Mouse (Mus musculus): ENCODE data around the gene Rabep1. TPM values are rescaled to one million over a fixed set of nuclear protein-coding genes. Genes with fewer than 3 reads are reported as not detected.

The Rabep1 gene
- 27.9 and 29.1 TPM in 2 replicates for total RNA-seq (2014; rRNA removed)
- polyA plus RNA-seq (2012; rRNA removed) = 3.3 and 3.5 TPM in 2 replicates

- Histone ChIP-seq H3K4me1 (ENCODE audit: control insufficient read depth, insufficient read depth, low read length) (peaks cover 25% of the 10 kb centered on the region), H3K4me3 (ENCODE audit: insufficient read depth, low read depth, low read length) (peak within 1 kb of the TSS; percentile 94), H3K36me3 (ENCODE audit: control insufficient read depth, insufficient read depth, low read length) (no peaks in the 10 kb centered on the region), H3K27me3 (ENCODE audit: control insufficient read depth, insufficient read depth, low read length) (no peaks in the 10 kb centered on the region), H3K79me2 (ENCODE audit: control insufficient read depth, insufficient read depth, low read length) (peaks cover 12% of the 10 kb centered on the region), H3K27ac (replicated peaks; ENCODE audit: insufficient read depth, low read depth, low read length) (peak within 1 kb of the TSS; percentile 87), H3K9ac (ENCODE audit: low read depth, low read length) (peak within 1 kb of the TSS; percentile 97)
- WGBS = 1% methylated on average over 67 of the region's 88 CpGs
- DNase-seq (ENCODE audit: extremely low read depth, low read depth, low spot score) = peak; percentile 86
- no peak for TF ChIP-seq CTCF (IDR thresholded peaks at IDR 0.05; ENCODE audit: low read depth, low read length)
- peak; percentile 76 for TF ChIP-seq POLR2A (IDR thresholded peaks at IDR 0.05; ENCODE audit: extremely low read depth, insufficient read depth, low read length)
These were observed at the start of gene Rabep1 for GRCm38 (mm10) chr11:70844559-70845456. Gene Rabep1 (plus strand): TSS chr11:70844778.

GRCm38 (mm10) chr11:70802208-70802864 is 42.2 kb upstream of the Rabep1 start:
- Histone ChIP-seq H3K27ac (replicated peaks; ENCODE audit: insufficient read depth, low read depth, low read length) (no peak overlapping the region), H3K27me3 (ENCODE audit: control insufficient read depth, insufficient read depth, low read length) (no peaks in the 10 kb centered on the region), H3K4me1 (ENCODE audit: control insufficient read depth, insufficient read depth, low read length) (no peaks in the 10 kb centered on the region), H3K9ac (ENCODE audit: low read depth, low read length) (no peak overlapping the region), H3K79me2 (ENCODE audit: control insufficient read depth, insufficient read depth, low read length) (no peaks in the 10 kb centered on the region), H3K36me3 (ENCODE audit: control insufficient read depth, insufficient read depth, low read length) (no peaks in the 10 kb centered on the region), H3K4me3 (ENCODE audit: insufficient read depth, low read depth, low read length) (no peak overlapping the region)
- DNase-seq (ENCODE audit: extremely low read depth, low read depth, low spot score) = no peak
- no peak for TF ChIP-seq POLR2A (IDR thresholded peaks at IDR 0.05; ENCODE audit: extremely low read depth, insufficient read depth, low read length)
- TF ChIP-seq CTCF (IDR thresholded peaks at IDR 0.05; ENCODE audit: low read depth, low read length) = no peak
- 97% methylated on average over 2 of the region's 2 CpGs for WGBS

- Histone ChIP-seq H3K27me3 (ENCODE audit: control insufficient read depth, insufficient read depth, low read length) (no peaks in the 10 kb centered on the region), H3K79me2 (ENCODE audit: control insufficient read depth, insufficient read depth, low read length) (no peaks in the 10 kb centered on the region), H3K36me3 (ENCODE audit: control insufficient read depth, insufficient read depth, low read length) (no peaks in the 10 kb centered on the region), H3K27ac (replicated peaks; ENCODE audit: insufficient read depth, low read depth, low read length) (no peak overlapping the region), H3K4me1 (ENCODE audit: control insufficient read depth, insufficient read depth, low read length) (no peaks in the 10 kb centered on the region), H3K4me3 (ENCODE audit: insufficient read depth, low read depth, low read length) (no peak overlapping the region), H3K9ac (ENCODE audit: low read depth, low read length) (no peak overlapping the region)
- DNase-seq (ENCODE audit: extremely low read depth, low read depth, low spot score) = no peak
- TF ChIP-seq CTCF (IDR thresholded peaks at IDR 0.05; ENCODE audit: low read depth, low read length) (no peak), POLR2A (IDR thresholded peaks at IDR 0.05; ENCODE audit: extremely low read depth, insufficient read depth, low read length) (no peak)
- WGBS = 54% methylated on average over 2 of the region's 2 CpGs
These were observed 41.7 kb upstream of the Rabep1 start for GRCm38 (mm10) chr11:70802865-70803261.

- 77% methylated on average over 6 of the region's 6 CpGs for WGBS
- Histone ChIP-seq H3K79me2 (ENCODE audit: control insufficient read depth, insufficient read depth, low read length) (no peaks in the 10 kb centered on the region), H3K27me3 (ENCODE audit: control insufficient read depth, insufficient read depth, low read length) (no peaks in the 10 kb centered on the region), H3K27ac (replicated peaks; ENCODE audit: insufficient read depth, low read depth, low read length) (peak overlapping the region; percentile 53; the same call in 1 of the 2 replicates), H3K4me1 (ENCODE audit: control insufficient read depth, insufficient read depth, low read length) (no peaks in the 10 kb centered on the region), H3K9ac (ENCODE audit: low read depth, low read length) (no peak overlapping the region), H3K36me3 (ENCODE audit: control insufficient read depth, insufficient read depth, low read length) (no peaks in the 10 kb centered on the region), H3K4me3 (ENCODE audit: insufficient read depth, low read depth, low read length) (no peak overlapping the region)
- DNase-seq (ENCODE audit: extremely low read depth, low read depth, low spot score) = no peak
- TF ChIP-seq POLR2A (IDR thresholded peaks at IDR 0.05; ENCODE audit: extremely low read depth, insufficient read depth, low read length) (no peak), CTCF (IDR thresholded peaks at IDR 0.05; ENCODE audit: low read depth, low read length) (no peak)
These were observed 40.8 kb upstream of the Rabep1 start for GRCm38 (mm10) chr11:70803711-70804200.

- H3K79me2 ChIP-seq (ENCODE audit: control insufficient read depth, insufficient read depth, low read length) = no peaks in the 10 kb centered on the region
- H3K9ac ChIP-seq (ENCODE audit: low read depth, low read length) = no peak overlapping the region
- TF ChIP-seq CTCF (IDR thresholded peaks at IDR 0.05; ENCODE audit: low read depth, low read length) = no peak
- TF ChIP-seq POLR2A (IDR thresholded peaks at IDR 0.05; ENCODE audit: extremely low read depth, insufficient read depth, low read length) = no peak
- DNase-seq (ENCODE audit: extremely low read depth, low read depth, low spot score) = no peak
- no peaks in the 10 kb centered on the region for H3K36me3 ChIP-seq (ENCODE audit: control insufficient read depth, insufficient read depth, low read length)
- no peaks in the 10 kb centered on the region for H3K27me3 ChIP-seq (ENCODE audit: control insufficient read depth, insufficient read depth, low read length)
- 89% methylated on average over 3 of the region's 3 CpGs for WGBS
- H3K4me1 ChIP-seq (ENCODE audit: control insufficient read depth, insufficient read depth, low read length) = no peaks in the 10 kb centered on the region
- H3K27ac ChIP-seq (replicated peaks; ENCODE audit: insufficient read depth, low read depth, low read length) = no peak overlapping the region
- H3K4me3 ChIP-seq (ENCODE audit: insufficient read depth, low read depth, low read length) = no peak overlapping the region
These were observed 40.2 kb upstream of the Rabep1 start for GRCm38 (mm10) chr11:70804395-70804794.
